Mouse (Mus musculus): ENCODE data around the gene Dot1l.
A peak's percentile ranks its signal among the peaks of the same experiment; 100 is the strongest.

The Dot1l gene

DNA sequence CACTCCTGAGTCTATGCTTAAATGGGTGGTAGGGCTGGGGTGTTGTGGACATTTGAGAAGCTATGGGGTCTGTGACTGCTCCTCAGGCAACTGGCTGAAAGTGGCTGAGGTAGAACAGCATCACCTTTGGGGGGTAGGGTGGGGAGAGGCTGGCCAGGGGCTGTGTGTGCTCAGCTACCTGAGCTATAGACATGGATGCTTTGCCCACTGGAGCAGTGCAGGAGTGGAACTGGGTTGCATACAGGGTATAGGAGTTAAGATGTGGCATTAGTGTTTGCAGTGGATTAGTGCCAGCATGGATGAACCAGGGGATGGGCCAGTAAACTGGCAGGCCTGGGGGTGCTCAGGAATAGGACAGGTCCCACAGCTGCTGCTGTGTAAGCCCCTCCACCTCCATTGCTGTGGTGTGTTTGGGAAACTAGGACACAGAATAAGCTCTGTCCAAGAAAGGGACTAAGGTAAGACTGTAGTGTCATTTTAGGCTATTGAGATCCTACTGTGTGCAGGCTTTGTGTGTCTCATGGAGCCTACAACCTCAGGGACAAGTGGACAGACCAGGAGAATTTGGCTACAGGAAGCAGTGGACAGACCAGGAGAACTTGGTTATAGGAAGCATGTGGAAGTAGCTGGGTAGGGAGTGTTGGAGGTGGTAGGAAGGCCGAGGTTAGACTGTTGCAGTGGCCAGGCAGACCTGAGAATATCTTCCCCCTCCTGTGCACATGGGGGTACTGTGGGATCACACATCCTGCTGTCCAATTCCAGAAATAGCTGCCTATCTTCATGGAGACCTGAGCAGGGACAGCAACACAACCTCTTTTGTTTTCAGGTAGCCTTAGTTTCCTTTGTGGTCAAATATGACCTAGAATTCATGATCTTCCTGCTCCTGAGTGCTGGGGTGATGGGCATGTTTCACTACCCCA lies 74.6 kb downstream of the Dot1l start:
- no peak for DNase-seq (ENCODE audit: low read depth, low spot score)

DNA sequence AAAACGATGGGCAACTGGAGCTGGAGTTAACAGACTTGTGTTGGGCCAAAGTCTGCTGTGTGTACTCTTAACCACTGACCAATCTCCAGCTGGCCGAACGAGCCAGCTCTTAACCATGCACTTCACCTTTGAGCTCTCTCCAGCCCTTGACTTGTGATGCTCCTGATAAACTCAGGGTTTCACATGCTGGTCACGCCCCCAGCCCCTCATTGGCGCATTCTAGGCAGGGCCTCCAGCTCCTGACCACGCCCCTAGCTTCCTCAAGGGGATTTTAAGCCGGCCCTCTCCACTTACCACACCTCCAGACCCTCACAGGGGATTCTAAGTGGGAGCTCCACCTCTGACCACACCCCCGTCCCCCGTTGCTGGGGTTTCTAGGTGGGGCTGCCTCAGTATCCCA lies 76.1 kb downstream of the Dot1l start:
- peak; percentile 93 for DNase-seq (ENCODE audit: low read depth, low spot score)

DNA sequence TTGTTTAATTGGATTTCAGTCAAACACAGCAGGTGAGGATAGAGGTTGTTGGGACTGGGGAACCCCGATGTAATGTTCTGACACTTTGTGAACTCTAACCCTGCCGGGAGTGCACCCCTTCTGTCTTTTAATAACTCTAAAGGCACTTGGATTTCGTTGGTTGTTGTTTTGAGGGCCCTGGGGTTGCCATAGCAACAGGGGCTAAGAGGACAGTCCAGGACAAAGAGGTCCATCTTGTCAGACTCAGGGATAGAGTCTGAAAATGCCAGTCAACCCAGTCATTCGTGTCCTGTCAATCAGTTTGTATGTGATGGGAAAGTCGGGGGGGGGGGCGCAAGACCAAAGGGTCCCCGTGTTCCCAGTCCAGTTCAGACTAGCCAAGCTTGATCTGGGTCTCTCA lies 77.8 kb downstream of the Dot1l start:
- no peak for DNase-seq (ENCODE audit: low read depth, low spot score)

DNA sequence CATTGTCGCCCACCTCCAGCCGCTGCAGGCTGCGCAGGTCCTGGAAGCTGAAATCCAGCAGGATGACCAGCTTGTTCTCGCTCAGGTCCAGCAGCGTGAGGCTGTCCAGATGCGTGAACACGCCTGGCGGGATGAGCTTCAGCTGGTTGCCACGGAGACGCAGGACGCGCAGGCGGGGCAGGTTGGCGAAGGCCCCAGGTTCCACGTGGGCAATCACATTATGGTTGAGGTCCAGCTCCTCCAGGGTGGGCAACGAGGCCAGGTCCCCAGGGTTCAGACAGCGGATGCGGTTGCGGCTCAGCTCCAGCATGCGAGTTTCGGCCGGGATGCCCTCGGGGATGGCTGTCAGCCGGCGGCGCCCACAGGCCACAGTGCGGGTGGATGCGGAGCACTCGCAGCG lies 80.6 kb downstream of the Dot1l start:
- DNase-seq (ENCODE audit: low read depth, low spot score), result no peak

DNA sequence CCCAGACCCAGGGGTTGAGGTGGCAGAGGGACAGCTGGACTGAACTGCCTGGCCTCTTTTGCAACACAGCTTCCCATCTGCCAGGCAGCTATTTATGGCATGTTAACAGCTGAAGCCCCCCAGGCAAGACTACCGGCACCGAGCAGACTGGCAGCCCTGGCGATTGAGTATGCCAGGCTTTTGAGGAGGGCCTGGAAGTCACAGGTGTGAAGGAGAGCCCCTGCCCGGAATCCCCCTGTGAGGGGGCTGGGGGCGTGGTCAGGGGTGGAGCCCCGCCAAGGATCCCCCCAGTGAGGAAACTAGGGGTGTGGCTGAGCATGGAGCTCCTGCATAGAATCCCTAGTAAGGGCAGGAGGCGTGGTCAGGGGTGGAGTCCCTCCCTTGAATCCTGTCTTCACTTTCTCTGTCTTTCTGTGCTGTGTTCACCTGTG lies 82.0 kb downstream of the Dot1l start:
- DNase-seq (ENCODE audit: low read depth, low spot score), result peak; percentile 41

DNA sequence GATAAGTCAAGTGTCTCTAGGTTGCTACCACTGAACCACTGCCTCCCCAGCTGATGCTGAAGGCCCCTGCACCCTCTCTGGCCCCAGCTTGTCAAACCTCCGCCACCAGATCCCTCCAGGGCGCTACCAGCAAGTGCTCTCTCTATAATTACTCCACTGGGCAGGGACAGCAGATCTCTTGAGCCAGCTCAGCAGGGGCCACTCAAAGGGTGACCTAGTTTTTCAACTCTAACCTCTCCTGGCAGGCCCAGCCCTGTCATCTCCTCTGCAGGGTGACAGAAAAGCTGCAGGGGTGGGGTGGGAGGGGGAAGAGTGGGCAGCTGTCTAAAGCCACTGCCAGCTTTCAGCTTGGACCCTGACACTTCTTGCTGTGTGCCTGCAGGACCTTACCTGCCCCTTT lies 82.8 kb downstream of the Dot1l start:
- DNase-seq (ENCODE audit: low read depth, low spot score), result no peak

DNA sequence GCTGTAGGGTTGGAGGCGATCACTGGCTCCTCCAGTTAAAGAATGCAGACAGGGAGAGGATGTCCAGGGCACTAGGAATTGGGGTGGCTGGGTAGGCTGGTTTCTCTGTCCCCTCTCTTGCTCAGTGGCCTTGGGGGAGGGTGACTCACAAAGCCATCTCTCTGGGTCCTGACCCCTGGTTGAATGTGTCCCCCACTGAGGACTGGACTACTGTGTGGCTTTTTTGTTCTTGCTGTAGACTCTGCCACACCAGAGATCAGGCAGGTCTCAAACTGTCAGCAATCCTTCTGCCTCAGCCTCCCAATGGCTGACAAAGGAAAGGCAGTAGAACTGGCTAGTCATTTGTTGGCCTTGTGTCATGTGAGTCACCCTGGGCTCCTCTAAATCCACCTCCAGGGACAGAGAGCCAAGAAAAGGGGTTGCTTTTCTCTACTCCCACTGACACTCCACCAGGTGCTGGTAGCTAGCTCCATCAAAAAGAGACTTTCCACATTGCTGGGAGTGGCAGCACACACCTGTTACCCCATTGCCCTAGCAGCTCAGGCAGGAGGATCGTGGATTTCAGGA lies 83.4 kb downstream of the Dot1l start:
- DNase-seq (ENCODE audit: low read depth, low spot score), result no peak

DNA sequence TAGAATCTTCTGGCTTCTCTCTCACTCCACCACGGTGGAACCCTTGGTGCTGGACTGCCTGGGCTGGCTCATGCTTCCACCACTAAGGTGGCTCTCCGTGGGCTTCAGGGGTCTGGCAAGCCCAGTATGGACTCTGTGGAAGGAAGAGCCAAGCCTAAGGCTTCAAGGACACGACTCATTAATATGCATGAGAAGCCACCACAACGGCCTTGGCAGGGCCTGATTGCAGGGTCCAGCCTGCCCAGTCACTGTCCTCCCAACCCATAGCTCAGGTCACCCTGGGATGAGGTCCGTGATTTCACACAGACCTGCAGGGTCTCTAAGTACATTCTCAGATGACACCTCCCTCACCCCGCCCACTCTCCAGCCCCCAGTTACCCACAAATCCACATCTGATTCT lies 84.8 kb downstream of the Dot1l start:
- no peak for DNase-seq (ENCODE audit: low read depth, low spot score)

DNA sequence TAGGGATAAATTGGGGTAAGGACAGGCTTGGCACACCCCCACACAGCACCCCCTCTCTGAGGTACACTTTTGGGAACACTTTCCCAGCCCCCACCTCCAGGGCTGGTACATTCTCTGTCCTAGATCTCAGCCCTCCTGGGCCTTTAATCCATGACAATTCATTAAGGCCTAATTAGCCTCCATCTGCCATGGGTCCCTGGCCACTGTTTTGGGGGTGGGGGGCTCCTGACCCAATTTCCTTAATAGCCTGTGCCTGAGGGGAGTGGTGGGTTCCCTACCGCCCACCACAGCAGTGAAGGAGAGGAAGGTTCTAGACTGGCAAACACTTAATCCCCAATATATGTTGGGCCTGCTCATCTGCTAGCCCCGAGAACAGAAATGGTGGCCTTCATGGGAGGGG lies 86.7 kb downstream of the Dot1l start:
- DNase-seq (ENCODE audit: low read depth, low spot score), result no peak

DNA sequence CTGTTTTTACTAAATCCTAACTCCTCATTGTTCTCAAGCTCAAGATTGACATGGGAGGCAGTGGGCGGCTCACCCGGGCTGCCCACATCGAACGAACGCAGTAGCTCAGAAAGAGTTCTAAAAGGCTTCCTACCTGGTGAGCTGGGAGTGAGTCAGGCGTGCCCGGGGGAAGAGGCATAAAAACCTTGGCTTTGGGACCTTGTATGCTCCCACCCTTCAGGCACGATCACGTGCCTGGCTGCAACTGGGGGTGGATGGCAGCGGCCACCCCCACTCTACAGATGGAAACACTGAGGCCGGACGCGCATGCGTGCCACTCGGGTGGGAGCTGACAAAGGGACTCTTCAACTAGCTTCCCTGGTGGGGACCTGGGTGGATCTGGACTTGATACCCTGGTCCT lies 87.3 kb downstream of the Dot1l start:
- DNase-seq (ENCODE audit: low read depth, low spot score), result no peak

DNA sequence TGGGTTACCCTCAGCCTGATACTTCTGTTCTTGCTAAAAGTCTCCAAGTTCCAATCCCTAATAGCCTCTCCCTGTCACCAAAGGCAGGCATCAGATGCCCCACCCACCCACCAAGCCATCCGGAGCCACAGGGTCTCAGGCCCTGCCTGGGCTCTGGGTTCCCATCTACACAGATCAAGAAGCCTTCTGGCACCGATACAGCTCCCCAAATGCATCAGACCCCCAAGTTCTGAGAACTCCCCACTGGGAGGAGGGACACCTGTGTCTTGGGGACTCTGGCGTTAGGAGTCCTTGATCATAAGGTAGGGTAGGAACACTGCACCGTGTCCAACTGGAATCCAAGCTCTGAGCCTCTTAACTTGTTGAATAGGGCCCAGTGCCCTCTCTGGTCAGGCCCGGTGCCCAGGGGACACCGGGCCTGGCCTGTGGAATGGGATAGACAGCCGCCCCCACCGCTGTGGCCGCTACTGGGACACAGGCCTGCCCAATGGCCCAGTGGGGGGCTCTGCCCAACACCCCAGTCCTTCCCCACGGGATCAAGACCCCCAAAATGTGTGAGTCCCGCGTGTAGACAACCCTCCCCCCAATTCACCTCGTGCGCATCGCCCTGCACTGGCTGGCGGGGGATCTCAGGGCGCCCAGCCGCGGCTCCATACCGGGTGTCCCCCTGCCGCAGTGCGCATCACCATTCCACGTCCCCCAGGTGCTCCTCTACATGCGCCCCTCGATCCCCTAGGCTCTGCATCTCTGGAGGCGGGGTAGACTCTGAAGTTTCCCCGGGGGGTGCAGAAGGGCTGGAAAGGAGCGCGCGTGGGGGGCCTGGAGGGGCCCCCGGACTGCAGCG lies 88.3 kb downstream of the Dot1l start:
- DNase-seq (ENCODE audit: low read depth, low spot score), result no peak

DNA sequence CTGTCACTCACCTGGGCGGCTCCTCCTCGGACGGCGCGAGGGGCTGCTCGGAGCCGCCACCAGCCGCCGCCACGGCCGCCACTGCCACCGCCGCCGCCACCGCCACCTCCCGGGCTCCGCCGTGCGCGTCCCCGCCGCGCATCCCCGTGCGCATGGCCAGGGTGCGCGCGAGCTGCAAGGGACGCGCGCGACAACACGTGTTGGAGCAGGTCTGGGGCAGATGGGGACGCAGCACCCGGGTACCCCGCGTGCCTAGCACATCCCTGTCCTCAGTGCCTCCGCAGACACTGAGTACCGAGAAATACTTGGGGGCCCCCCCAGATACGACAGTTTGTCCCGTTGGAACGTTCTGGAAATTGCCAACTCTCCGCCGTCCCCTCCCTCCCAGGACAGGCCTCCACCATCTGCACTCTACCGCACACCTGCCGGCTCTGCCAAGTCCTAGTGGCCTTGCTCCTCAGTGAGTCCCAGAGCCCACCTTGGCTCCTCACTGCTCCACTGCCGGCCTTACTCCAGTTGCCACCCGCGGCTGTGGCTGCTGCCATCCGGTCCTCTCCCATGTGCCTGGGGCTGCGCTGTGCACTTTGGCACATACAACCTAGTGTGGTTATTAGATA lies 89.0 kb downstream of the Dot1l start, which contains the start of gene Lingo3:
TSS of gene Lingo3 (minus strand) at position 109 of the 617 bp plus-strand sequence.
- DNase-seq (ENCODE audit: low read depth, low spot score), result no peak

All from ES-CJ7 (cell line).